Mouse (Mus musculus) CH12.LX (cell line): ENCODE measurements around the gene Fam19a1. TPM values are rescaled to one million over a fixed set of nuclear protein-coding genes. Genes with fewer than 3 reads are reported as not detected.

Experiments
- DNase-seq: peaks from one replicate; pipeline ENCODE4 v3.0.0-alpha.2; 2013; ENCODE audit errors: extremely low read depth
- H3K27ac ChIP-seq: 2 replicates; pipeline ENCODE4 v1.5.1; 2012; ENCODE audit warnings: low read depth, mild to moderate bottlenecking, control low read depth, moderate library complexity; ENCODE audit not compliant: insufficient read depth
- H3K27me3 ChIP-seq: replicated peaks from 2 replicates; pipeline ENCODE3; 2012; ENCODE audit warnings: inconsistent platforms
- H3K36me3 ChIP-seq, 2 experiments: replicated peaks in 1 of 2; 2 replicates each; pipeline versions ENCODE3 to v1.6.1; 2012; ENCODE audit warnings: inconsistent platforms in 1 of 2, low read length in 1 of 2, mild to moderate bottlenecking in 1 of 2, mixed read lengths in 1 of 2, moderate library complexity in 1 of 2; ENCODE audit not compliant: control insufficient read depth in 1 of 2, insufficient read depth in 1 of 2
- H3K4me1 ChIP-seq, 2 experiments: 2 replicates each; pipeline ENCODE4 v1.6.1; 2012; ENCODE audit warnings: inconsistent platforms in 1 of 2, moderate library complexity in 1 of 2; ENCODE audit not compliant: insufficient read depth in 2 of 2, control insufficient read depth in 1 of 2
- H3K4me2 ChIP-seq: 2 replicates; pipeline ENCODE4 v1.6.1; 2012; ENCODE audit warnings: low read depth, mild to moderate bottlenecking, control low read depth; ENCODE audit not compliant: poor library complexity, insufficient read depth, severe bottlenecking
- H3K4me3 ChIP-seq, 3 experiments: fragments of 150-350 bp in 1 of 3; sonication (generic) in 1 of 3; replicated peaks in 1 of 3; 2 replicates each; pipeline versions ENCODE3 to v1.5.1; 2011 to 2012; ENCODE audit warnings: low read depth in 2 of 3, low read length in 2 of 3, mild to moderate bottlenecking in 2 of 3, moderate library complexity in 2 of 3, control low read depth in 1 of 3, improper control_type of control experiment in 1 of 3, inconsistent platforms in 1 of 3, mixed read lengths in 1 of 3; ENCODE audit not compliant: poor library complexity in 1 of 3
- H3K79me2 ChIP-seq: replicated peaks from 2 replicates; pipeline ENCODE4 v1.6.1; 2012; ENCODE audit warnings: mild to moderate bottlenecking, moderate library complexity; ENCODE audit not compliant: control insufficient read depth, poor library complexity, insufficient read depth, severe bottlenecking; ENCODE audit errors: extremely low read depth
- H3K9ac ChIP-seq: 2 replicates; pipeline ENCODE4 v1.6.1; 2012; ENCODE audit warnings: low read depth, mild to moderate bottlenecking, control low read depth, moderate library complexity; ENCODE audit not compliant: insufficient read depth
- H3K9me3 ChIP-seq: replicated peaks from 2 replicates; pipeline ENCODE3; 2012; ENCODE audit warnings: low read length, inconsistent platforms, mixed read lengths
- CHD1 ChIP-seq: IDR thresholded peaks from 2 replicates; pipeline ENCODE4 v1.6.1; 2012; ENCODE audit warnings: low read depth, low read length, improper control_type of control experiment, inconsistent platforms
- CHD2 ChIP-seq: IDR thresholded peaks from 2 replicates; pipeline ENCODE4 v1.6.1; 2011; ENCODE audit warnings: low read length, improper control_type of control experiment
- CTCF ChIP-seq, 2 experiments: IDR thresholded peaks in 1 of 2; conservative IDR thresholded peaks in 1 of 2; 2 replicates each; pipeline ENCODE4 v1.5.1; 2011 to 2012; ENCODE audit warnings: low read depth in 2 of 2, low read length in 2 of 2, improper control_type of control experiment in 1 of 2, inconsistent platforms in 1 of 2, mild to moderate bottlenecking in 1 of 2, moderate library complexity in 1 of 2
- E2F4 ChIP-seq: IDR thresholded peaks from 2 replicates; pipeline ENCODE4 v1.6.1; 2011; ENCODE audit warnings: low read depth, low read length, improper control_type of control experiment; ENCODE audit not compliant: insufficient replicate concordance
- EP300 ChIP-seq: IDR thresholded peaks from 2 replicates; pipeline ENCODE4 v1.6.1; 2011; ENCODE audit warnings: low read length, improper control_type of control experiment
- HCFC1 ChIP-seq: IDR thresholded peaks from 2 replicates; pipeline ENCODE4 v1.6.1; 2012; ENCODE audit warnings: low read depth, mild to moderate bottlenecking, inconsistent platforms, low read length, improper control_type of control experiment
- IRF4 ChIP-seq: IDR thresholded peaks from 2 replicates; pipeline ENCODE4 v1.6.1; 2014; ENCODE audit warnings: low read depth, mild to moderate bottlenecking, inconsistent platforms, low read length, improper control_type of control experiment
- JUN ChIP-seq: IDR thresholded peaks from 2 replicates; pipeline ENCODE4 v1.6.1; 2011; ENCODE audit warnings: low read depth, mild to moderate bottlenecking, low read length, improper control_type of control experiment, moderate library complexity; ENCODE audit not compliant: insufficient read depth
- MAFK ChIP-seq: IDR thresholded peaks from 2 replicates; pipeline ENCODE4 v1.6.1; 2011; ENCODE audit warnings: low read length, improper control_type of control experiment; ENCODE audit not compliant: insufficient replicate concordance
- MAZ ChIP-seq: IDR thresholded peaks from 2 replicates; pipeline ENCODE4 v1.6.1; 2012; ENCODE audit warnings: low read depth, mild to moderate bottlenecking, inconsistent platforms, low read length, improper control_type of control experiment, moderate library complexity
- MYC ChIP-seq: IDR thresholded peaks from 2 replicates; pipeline ENCODE4 v1.6.1; 2011; ENCODE audit warnings: low read depth, mild to moderate bottlenecking, improper control_type of control experiment, low read length
- NRF1 ChIP-seq: IDR thresholded peaks from 2 replicates; pipeline ENCODE4 v1.6.1; 2014; ENCODE audit warnings: low read depth, mild to moderate bottlenecking, inconsistent platforms, low read length, improper control_type of control experiment, moderate library complexity
- PAX5 ChIP-seq: IDR thresholded peaks from 2 replicates; pipeline ENCODE4 v1.6.1; 2012; ENCODE audit warnings: low read length, inconsistent platforms, mixed read lengths
- RAD21 ChIP-seq: IDR thresholded peaks from 2 replicates; pipeline ENCODE4 v1.6.1; 2011; ENCODE audit warnings: low read depth, mild to moderate bottlenecking, low read length, improper control_type of control experiment, moderate library complexity
- RCOR1 ChIP-seq: conservative IDR thresholded peaks from 2 replicates; pipeline ENCODE4 v1.6.1; 2012; ENCODE audit warnings: low read depth, mild to moderate bottlenecking, inconsistent platforms, low read length, improper control_type of control experiment
- SIN3A ChIP-seq: IDR thresholded peaks from 2 replicates; pipeline ENCODE4 v1.6.1; 2012; ENCODE audit warnings: low read length, improper control_type of control experiment, inconsistent platforms
- SMC3 ChIP-seq: IDR thresholded peaks from 2 replicates; pipeline ENCODE4 v1.6.1; 2011; ENCODE audit warnings: low read depth, low read length, improper control_type of control experiment
- TBP ChIP-seq: conservative IDR thresholded peaks from 2 replicates; pipeline ENCODE4 v1.6.1; 2011; ENCODE audit warnings: low read depth, low read length, improper control_type of control experiment
- TCF12 ChIP-seq: IDR thresholded peaks from 2 replicates; pipeline ENCODE4 v1.6.1; 2014; ENCODE audit warnings: low read depth, mild to moderate bottlenecking, inconsistent platforms, low read length, improper control_type of control experiment
- UBTF ChIP-seq: IDR thresholded peaks from 2 replicates; pipeline ENCODE4 v1.6.1; 2012; ENCODE audit warnings: low read depth, mild to moderate bottlenecking, inconsistent platforms, low read length, improper control_type of control experiment, moderate library complexity
- USF1 ChIP-seq: IDR thresholded peaks from 2 replicates; pipeline ENCODE4 v1.6.1; 2014; ENCODE audit warnings: low read depth, mild to moderate bottlenecking, inconsistent platforms, low read length, improper control_type of control experiment
- USF2 ChIP-seq: conservative IDR thresholded peaks from 2 replicates; pipeline ENCODE4 v1.6.1; 2011; ENCODE audit warnings: low read depth, low read length, improper control_type of control experiment
- ZKSCAN1 ChIP-seq: IDR thresholded peaks from 2 replicates; pipeline ENCODE4 v1.6.1; 2012; ENCODE audit warnings: low read depth, inconsistent platforms, low read length, improper control_type of control experiment, borderline replicate concordance
- ZMIZ1 ChIP-seq: IDR thresholded peaks from 2 replicates; pipeline ENCODE4 v1.6.1; 2012; ENCODE audit warnings: low read depth, mild to moderate bottlenecking, inconsistent platforms, low read length, improper control_type of control experiment
- ZNF384 ChIP-seq: IDR thresholded peaks from 2 replicates; pipeline ENCODE4 v1.6.1; 2012; ENCODE audit warnings: low read depth, low read length, improper control_type of control experiment, inconsistent platforms
- dilution Hi-C: fragments of 300-500 bp; cut with MboI; formaldehyde crosslinking; loops from 2 replicates; pipeline ENCODE4 v1.14.3; 2020; ENCODE audit warnings: low sequenced_read_pairs; ENCODE audit not compliant: extremely low pct_unique_long_range_greater_than_20kb, extremely low pct_ligation_motif_present
- in situ Hi-C: fragments of 300-500 bp; cut with MboI; formaldehyde crosslinking; loops from 3 replicates; pipeline ENCODE4 v1.14.3; 2019; ENCODE audit warnings: low sequenced_read_pairs, low pct_ligation_motif_present, low pct_unique_long_range_greater_than_20kb, mixed read lengths
- polyA plus RNA-seq: library from polyadenylated mRNA; unstranded; fragments of >175 nt; gene quantifications from 2 replicates; pipeline ENCODE4 v1.2.1, GENCODE M21; 2012; ENCODE audit warnings: low read depth; ENCODE audit not compliant: insufficient read length
- total RNA-seq, 2 experiments: library from RNA; depleted of rRNA; stranded (reverse); fragments of 300-350 nt in 1 of 2; fragments of >200 nt in 1 of 2; gene quantifications; 2 replicates each; pipeline ENCODE4 v1.2.3; 2012 to 2014

The Fam19a1 gene
- total and polyA plus RNA-seq, 3 experiments = 0.08 TPM; not detected in 2

DNA sequence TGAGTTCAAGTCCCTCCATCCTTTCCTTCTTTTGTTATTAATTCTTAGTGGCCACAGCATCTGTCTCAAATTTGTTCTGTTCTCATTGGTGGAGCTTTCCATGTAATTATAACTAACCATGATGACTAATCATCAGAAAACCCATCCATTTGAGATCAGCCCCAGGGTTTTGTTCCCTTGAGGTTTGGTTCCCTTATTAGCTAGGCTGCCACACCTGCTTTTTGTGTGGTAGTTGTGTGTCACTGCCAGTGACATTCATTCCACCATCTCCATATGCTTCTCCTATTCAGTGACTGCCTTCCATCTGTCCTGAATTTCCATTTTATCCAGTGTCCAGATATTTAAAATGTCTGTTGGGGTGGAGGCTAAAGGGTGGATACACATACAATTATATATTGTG is 41.4 kb upstream of the Fam19a1 start:
- no peak overlapping the region for H3K4me2 ChIP-seq
- no peaks in the 10 kb centered on the region for H3K36me3 ChIP-seq
- in situ Hi-C loops (no loop called here), dilution Hi-C loops (no loop called here)
- H3K9me3 ChIP-seq = peaks cover 4% of the 10 kb centered on the region
- H3K27ac ChIP-seq = no peak overlapping the region
- peak; percentile 55 for DNase-seq
- no peak overlapping the region for H3K4me3 ChIP-seq
- no peak overlapping the region for H3K9ac ChIP-seq
- H3K79me2 ChIP-seq = no peaks in the 10 kb centered on the region
- TF ChIP-seq CHD2 (no peak), USF1 (no peak), MYC (no peak), JUN (no peak), IRF4 (no peak), ZNF384 (no peak), TCF12 (no peak), E2F4 (no peak), NRF1 (no peak), HCFC1 (no peak), EP300 (no peak), USF2 (no peak), PAX5 (no peak), MAZ (no peak), RAD21 (no peak), SIN3A (no peak), MAFK (no peak), ZMIZ1 (no peak), SMC3 (no peak), TBP (no peak)
- no peaks in the 10 kb centered on the region for H3K27me3 ChIP-seq
- peaks cover 0 to 12% of the 10 kb centered on the region in 2 experiments; a peak in 1 of 4 replicates for H3K4me1 ChIP-seq

DNA sequence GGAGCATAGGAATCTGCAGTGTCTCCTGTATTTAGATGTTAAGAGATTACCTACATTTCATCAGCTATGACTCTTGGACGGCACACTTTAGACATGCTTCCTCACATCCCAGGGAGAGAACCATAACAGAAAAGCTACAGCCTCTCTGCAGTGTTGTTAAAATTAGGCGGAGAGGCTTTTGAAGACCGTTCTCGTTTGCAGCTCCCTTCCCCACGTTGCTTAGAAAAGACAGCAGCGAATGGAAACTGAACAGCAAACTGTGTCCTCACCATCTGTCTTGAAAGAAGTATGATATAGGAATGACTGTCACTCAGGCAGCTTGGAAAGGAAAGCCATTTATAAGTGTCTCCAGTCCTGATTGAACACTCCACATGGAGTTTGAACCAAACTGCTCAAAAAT is 23.0 kb upstream of the Fam19a1 start:
- Histone ChIP-seq H3K36me3 (no peaks in the 10 kb centered on the region), H3K27me3 (no peaks in the 10 kb centered on the region), H3K4me2 (no peak overlapping the region), H3K9ac (no peak overlapping the region), H3K79me2 (no peaks in the 10 kb centered on the region), H3K27ac (no peak overlapping the region)
- DNase-seq = no peak
- dilution Hi-C loops (no loop called here), in situ Hi-C loops (no loop called here)
- no peak for TF ChIP-seq RAD21
- no peak for TF ChIP-seq EP300
- TF ChIP-seq NRF1 = no peak
- TF ChIP-seq RCOR1 = no peak
- no peak for TF ChIP-seq JUN
- TF ChIP-seq UBTF = no peak
- no peak for TF ChIP-seq ZKSCAN1
- TF ChIP-seq ZNF384 = no peak
- TF ChIP-seq CTCF (conservative IDR thresholded peaks at IDR 0.05 in 1 of 2, IDR thresholded peaks at IDR 0.05 in 1 of 2; ENCODE audit: low read depth in 2 of 2, low read length in 2 of 2) = no peak
- no peak for TF ChIP-seq CHD1
- TF ChIP-seq USF1 = no peak
- TF ChIP-seq, all 38 proteins: peak for 0
- Histone ChIP-seq H3K4me1 (no peaks in the 10 kb centered on the region), H3K9me3 (peaks cover 10% of the 10 kb centered on the region), H3K4me3 (no peak overlapping the region)
